Mouse (Mus musculus) v-Abl transformed pro-B cells (cell line): Measurements from ENCODE around the gene Acads.
"Not testable (repeated sequence)": the region's sequence is repeated elsewhere in the genome, so short reads cannot be mapped to it uniquely, and the experiment has no call there.

Experiments
- in situ Hi-C, 2 experiments: fragments of 400-800 bp; cut with MboI; formaldehyde crosslinking; loops; one replicate each; pipeline ENCODE4 v1.15.1; 2025; ENCODE audit not compliant: unreplicated experiment in 2 of 2

The Acads gene

DNA sequence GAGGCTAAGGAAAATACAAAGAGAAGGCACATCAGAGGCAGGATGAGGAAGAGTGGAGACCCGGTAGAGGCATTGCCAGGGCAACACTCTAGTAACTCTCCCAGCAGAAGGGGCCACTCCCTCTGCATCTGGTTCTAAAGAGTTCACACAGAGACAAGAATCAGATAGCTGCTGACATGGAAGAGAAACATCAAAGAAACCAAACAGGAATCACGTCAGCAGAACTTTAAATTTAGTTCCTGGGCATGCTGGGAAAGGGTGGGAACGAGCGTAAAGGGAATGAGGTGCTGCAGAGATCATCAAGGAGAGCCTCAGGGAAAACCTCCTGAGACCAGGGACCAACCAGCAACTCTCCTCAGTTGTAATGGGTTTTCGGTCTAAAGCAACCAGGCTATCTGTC lies 31.8 kb upstream of the Acads start:
- in situ Hi-C loops = no loop called here

DNA sequence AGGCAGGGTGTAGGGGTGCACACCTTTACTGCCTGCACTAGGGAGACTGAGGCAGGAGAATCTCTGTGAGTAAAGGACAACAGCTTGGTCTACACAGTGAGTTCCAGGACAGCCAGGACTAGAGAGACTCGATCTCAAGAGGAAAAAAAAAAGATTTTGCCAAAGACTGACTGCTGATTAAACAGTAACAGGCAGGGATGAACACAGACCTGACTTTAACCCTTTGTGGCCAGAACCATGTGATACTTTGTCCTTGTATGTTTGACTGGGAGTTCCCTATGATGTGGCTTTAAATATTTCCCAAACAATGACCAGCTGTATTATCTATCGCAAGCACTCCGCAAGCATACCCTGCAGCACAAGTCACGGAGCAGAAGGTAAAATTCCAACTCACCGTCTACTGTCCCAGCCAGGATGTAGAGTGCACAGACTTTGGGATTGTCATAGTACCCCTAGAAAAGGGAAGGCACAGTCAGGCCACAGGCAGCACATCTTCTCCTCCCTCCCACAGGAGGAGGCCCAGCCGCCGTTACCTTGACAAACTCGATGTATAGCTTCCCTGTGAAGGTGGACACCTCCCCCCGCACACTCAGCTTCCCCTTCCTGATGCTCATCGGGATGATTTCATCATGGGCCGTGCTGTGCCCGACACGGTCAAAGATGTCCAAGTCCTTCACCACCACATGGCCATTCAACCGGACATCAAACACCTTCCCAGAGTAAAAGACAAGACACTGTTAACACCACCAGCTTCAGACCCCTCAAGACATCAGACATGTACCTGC lies 30.7 kb upstream of the Acads start:
- in situ Hi-C loops = no loop called here

DNA sequence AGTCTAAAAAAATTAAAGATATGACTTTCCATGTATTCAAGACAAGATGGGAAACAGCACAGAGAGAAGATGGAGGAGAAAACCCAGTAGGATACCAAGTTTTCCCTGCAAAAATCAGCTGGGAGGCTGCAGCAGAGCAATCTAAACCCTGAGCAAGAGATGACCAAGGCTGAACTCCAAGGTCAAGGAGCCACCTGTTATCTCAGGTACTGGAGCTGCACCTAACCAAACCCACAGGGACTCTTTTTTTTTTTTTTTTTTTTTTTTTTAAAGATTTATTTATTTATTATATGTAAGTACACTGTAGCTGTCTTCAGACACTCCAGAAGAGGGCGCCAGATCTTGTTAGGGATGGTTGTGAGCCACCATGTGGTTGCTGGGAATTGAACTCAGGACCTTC lies 29.7 kb upstream of the Acads start:
- in situ Hi-C loops = not testable (repeated sequence)

DNA sequence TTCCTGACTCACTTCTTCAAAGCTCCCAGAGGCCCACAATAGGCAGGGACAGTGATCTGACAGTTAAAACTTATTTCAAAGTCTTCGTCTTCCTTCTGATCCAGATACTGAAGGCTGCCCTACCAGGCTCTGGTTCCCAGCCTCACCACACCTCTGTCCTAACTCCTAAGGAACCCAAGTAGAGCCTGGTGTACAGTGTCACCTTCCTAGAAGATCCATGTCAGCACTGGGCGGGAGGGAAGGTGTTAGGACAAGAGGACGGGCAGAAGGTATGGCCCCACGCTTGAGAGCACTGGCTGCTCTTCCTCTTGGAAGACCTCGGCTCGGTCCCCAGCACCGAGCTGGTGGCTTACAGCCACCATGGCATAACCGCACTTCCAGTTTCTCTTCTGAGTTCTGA lies 29.2 kb upstream of the Acads start:
- in situ Hi-C loops = no loop called here

DNA sequence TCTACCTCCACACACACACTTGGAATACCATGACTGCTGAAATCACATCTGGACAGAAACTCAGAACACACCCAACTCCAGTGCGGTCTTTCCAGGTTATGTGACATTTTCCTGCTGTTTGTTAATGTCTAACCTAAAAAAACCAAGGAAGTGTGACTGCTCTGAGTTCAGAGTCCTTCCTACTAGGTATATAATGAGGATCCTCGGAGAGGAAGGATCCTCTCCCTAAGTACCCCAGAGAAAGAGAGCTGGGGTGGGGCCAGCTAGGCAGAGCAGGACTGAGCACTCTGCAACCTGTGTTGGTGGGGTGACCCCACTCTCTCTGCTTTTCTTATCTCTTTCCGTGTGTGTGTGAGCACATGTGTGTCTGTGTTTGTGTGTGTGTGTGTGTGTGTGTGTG lies 28.2 kb upstream of the Acads start:
- in situ Hi-C loops = no loop called here

DNA sequence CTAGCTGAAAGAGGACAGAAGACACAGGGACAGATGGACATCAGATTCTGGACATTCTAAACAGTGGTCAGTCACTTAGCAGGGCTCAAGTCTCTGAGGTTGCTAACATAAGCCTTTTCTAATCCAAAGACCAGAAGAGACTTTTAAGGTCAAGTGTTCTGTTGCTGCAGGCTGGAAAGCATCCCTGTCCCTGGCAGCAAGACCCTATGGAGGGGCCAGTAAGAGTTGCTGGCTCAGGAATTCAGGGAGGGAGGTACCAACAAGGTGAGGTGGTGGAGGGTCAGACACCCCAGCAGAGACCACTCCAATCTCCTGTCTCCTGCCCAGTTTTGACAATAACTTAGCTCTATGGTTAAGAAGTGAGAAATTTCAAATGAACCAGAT lies 27.6 kb upstream of the Acads start:
- in situ Hi-C loops = no loop called here

DNA sequence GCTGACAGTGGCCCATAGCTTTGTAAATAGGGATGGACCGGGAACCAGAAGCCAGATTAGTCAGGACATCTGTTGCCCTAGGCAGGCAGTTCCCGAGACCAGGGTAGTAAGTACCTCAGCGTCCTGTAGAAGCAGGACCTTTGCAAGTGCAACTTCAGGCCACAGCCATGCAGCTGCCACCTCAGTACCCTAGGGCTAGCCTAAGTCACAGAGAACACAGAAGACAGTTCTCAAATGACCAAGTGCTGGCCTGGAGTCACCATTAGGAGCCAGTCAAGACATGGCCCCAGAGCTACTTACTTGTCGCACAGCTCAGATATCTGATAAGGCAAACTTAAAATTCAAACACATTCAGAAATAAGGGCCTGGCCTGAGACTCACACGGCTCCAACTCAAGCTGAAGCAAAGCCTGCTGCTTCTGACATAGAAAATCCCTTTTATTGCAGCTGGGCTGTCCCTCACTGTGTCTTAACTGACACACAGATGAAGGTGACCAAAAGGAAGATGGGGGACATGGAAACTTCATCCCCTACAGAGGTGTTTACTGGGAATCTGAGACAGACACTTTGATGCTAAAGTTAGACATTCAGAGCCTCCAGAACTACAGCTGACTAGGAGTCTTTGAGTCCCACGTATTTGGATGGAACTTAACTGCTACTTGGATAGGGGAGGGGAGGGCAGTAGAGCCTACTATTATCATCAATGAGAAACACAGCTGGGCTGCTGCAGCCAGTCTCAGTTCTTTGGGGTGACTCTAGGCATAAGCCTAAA lies 27.0 kb upstream of the Acads start:
- in situ Hi-C loops = no loop called here

DNA sequence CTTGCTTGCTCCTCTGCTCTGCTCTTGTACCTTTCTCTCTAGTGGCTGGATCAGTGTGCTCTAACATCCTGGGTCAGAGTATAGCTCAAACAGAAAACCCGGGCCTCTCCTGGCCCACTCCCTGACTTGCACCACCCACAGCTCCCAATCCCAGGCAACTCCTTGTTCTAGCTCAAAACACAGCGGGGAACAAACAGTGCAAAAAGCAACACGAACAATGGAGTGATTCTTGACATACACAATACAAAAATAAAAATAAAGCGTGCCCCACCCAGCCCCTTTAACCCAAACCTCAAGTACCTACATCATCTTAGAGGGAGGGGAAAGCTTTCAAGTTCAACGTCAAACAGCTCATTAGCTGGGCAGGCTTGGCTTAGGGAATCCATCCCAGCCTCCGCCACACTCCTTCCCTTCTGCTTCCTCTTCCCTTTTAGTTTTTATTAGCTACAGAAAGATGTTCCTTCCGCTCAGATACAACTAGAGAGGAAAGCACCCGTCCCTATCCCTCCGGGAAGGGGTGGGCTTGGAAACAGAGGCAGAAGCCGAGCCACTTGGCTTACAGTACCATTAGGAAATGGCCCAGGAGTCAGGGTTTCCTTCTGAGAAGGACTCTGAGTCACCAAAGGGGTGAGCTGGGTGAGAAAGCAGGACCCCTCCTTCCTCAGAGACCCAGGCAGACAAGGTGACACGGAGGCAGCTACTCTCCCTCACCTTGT lies 26.3 kb upstream of the Acads start:
- in situ Hi-C loops = no loop called here

DNA sequence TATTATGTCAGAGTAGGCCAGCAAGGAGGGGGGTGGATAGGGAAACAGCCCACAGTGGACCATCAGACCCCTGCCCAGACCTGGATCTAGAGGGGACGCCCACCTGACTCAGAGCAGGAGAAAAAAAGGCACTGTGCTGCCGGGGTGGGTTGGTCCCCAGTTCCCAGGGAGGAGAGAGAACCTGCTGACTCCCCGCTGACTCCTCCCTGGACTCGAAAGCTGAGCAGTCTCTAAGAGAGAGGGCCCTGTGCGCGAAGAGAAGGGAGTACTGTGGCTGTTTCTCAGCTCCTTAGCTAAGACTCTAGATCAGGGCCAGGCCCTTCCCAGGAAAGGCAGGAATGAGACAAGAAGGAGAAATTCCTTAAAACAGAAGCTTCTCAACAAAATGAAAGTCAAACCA lies 25.3 kb upstream of the Acads start:
- in situ Hi-C loops = no loop called here

DNA sequence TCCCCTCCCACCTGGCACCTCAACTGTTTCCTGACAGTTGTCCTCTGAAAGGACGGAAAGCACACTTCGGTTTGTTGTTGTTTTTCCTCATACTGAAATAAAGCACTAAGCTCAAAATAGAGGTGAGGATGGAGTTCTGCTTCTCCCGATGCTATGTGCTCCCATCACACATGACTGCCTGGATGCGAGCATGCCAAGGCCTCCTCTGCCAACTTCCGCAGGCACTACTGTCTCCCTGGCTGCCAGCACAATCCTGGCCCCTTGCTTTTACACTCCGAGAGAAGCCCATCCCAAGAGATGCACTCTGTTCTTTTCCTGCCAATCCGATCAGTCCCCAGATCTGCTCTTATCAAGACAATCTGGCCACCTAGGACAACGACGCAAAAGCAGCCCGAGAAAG lies 24.4 kb upstream of the Acads start:
- in situ Hi-C loops = no loop called here

DNA sequence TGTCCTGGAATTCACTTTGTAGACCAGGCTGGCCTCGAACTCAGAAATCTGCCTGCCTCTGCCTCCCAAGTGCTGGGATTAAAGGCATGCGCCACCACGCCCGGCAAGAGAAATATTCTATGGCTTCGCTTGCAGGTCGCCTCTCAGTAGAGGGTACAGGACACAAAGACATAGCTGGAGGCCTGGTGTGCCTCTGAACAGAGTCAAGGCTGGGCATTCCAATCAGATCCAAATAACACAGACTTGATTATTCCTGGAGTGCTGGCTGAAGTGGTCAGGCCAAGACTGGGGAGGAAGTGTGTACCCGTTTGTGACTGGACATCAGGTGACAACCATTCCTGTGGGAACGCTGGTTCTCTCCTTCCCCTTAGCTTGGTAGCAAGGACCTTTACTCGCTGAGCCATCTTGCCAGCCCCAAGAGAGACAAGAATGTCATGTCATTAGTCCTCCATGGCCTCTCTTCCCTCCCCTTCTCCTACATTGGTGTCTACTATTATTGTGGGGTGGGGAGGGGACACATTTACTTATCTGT lies 23.1 kb upstream of the Acads start:
- in situ Hi-C loops = no loop called here

DNA sequence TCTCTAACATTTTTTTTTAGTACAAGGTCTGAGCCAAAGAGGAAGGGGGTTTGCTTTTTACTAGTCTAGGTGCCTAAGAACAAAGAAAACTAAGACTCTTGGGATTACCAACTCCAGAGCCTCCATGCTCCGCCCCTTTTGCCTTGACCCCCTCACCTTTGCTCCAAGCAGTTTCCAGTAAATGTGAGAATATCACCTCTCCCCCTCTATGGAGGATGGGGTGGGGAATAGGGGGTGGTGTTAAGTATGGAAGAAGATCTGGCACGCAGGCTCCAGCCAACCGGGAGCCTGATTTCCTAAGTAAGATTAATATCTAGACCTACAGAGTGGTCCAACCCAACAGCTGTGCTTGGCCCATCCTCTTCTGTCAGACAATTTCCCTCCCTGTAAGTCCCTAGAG lies 21.6 kb upstream of the Acads start:
- in situ Hi-C loops = no loop called here

DNA sequence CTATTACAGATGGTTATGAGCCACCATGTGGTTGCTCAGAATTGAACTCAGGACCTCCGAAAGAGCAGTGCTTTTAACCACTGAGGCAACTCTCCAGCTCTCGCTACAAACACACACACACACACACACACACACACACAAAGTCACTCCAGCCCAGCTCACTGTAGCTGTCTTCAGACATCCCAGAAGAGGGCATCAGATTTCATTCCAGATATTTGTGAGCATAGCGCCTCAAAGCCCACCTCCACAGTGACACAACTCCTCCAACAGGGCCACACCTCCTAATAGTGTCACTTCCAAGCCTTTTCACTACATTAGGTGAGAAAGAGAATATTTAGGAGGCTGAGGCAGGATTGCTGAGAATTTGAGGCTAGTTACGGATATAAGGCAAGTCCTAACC lies 20.0 kb upstream of the Acads start:
- in situ Hi-C loops = no loop called here

DNA sequence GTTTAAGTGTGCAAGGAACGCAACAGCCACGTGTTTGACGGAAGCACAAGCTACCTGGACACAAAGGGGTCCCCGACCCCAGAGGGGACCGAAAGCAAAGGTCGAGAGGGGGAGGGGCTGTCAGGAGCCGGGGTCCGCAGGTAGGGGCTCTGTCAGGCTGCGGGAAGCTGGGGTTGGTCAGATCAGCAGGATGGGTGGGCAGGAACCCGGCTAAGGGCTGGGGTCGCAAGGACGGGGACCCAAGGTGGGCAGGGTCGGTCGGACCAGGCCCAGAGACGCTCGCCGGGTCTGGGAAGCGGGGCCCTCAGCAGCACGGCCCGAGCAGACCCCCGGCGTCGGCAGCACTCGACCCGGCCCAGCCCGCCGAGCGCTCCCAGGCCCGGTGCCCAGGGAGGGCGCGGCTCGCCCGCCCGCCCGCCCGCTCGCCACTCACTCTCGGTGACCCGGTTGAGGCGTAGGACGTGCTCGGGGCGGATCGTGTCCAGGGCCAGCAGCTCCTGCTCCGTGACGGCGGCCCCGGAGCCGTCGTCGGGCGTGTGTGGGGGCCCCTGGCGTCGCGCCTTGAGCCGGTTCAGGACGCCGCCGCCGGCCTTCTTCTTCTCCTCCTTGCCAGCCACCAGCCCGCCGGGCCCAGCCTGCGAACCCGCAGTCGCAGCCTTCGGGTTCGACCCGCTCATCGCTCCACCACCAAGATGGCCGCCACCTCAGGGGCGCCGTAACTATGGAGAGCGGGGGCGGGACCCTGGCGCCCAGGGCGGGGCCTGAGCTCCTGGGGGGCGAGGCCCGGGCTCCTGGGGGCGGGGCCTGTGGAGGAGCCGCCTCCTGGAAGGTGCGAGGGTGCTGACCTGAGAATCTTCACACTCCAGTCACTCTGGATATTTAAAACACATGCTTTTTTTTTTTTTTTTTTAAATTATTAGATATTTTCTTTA lies 15.4 kb upstream of the Acads start, which contains the start of gene Unc119b:
Unc119b (minus strand) TSS at position 742 of the 932 bp plus-strand sequence.
- in situ Hi-C loops = no loop called here

DNA sequence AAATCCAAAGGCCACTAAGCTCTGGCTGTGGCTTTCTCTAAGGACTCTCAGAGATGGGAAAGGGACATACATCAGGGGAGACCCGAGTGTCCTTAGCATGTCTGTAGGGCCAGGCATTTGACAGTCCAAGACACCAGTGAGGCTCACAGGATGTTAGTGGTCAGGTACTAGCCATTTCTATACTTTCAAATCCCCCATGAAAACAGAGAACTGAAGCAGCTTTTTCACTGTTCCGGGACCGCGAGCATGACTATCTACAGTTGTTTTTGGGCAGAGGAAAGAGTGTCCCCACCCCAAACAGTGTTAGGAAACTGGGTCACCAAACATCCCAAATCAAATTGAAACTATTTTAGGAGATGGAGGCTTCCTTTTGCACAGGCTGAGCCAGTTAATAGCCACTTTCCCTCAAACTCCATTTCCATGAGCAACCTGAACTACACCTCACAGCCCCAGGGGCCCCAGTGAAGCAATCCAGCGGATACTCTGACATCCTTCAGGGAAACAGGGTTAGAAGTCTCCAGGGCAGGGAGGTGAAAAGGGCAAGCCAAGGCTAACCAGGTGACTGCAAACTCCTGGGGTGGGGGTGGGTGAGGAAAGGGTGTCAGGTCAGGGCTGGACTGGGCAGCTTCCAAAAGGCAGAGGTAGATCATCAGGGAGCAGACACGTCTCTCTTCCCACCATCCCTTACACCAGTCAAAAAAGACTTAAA lies 14.4 kb upstream of the Acads start:
- in situ Hi-C loops = no loop called here

DNA sequence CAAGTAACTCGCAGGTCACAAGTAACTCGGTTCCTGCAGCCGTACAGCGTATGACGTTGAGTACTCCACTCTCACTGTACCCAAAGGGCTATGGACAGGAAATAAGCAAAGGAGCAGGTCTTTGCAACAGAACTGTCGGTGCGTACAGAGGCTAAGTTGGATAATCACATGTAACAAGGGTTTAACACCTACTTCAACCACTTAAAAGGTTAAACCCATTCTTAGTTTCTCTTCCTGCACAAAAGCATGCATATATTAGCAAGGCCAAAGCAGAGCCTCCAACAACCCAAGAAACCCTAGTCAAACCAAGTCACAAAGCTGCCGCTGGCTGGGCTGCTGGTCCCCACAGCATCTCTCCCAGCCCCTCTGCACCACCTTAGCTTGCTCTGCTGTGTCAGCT lies 13.3 kb upstream of the Acads start:
- in situ Hi-C loops = no loop called here

DNA sequence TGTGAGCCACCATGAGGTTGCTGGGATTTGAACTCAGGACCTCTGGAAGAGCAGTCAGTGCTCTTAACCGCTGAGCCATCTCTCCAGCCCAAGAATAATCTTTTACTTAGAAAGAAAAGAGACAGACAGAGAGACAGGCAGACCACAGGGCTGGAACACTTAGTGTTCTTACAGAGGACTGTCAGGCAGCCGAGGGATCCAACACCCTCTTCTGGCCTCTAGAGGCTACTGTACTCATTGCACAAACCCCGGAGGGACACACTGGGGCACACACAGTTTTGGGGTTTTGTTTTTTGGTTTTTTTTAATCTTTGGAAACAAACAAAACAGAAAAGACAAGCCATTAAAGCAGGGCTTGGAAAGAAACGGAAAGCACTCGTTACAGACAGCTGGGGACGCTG lies 10.2 kb upstream of the Acads start:
- in situ Hi-C loops = loop anchor here (5.0 to 10.0 kb wide), 5 partner anchors 38 to 215 kb away; partner anchors contain the start of genes Cox6a1 (in 1 of the 2), Gatc (in 1 of the 2), Pop5 (in 1 of the 2) and Triap1 (in 1 of the 2)

DNA sequence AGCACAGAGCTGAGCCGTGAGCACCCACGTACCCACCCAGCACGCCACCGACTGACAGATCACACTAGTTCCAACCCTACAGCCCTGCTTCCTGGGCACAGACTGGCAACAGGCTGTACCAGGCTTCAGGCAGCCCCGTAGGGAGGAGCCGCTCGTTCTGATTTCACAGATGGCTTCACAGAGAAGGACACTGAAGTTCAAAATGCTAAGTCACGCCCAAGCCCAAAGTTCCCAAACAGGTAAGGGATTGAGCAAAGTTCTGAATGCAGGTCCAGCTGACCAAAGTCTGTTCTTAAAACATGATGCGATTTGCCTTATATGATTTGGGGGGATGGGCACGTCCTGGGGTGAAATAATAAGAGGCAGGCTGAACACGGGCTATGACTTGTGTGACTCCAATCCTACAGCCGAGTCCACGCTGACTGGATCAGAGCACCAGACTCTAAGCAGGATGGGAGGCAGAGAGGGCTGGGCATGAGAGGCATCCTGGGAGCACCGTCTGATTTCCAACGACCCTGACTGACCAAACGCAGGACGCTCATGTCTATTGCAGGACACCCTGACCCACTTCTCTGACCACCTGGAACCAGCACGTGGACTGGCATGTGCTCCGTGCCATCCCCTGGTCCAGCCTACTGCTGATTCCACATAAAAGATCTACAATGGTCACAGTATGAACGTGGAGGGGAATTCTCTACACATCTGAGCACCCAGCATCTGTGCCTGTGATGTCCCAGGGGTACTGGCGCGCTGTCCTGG lies 8.5 kb upstream of the Acads start:
- in situ Hi-C loops = loop anchor here (5.0 to 10.0 kb wide), 5 partner anchors 40 to 217 kb away; partner anchors contain the start of genes Cox6a1 (in 1 of the 2), Gatc (in 1 of the 2), Pop5 (in 1 of the 2) and Triap1 (in 1 of the 2)
